Mouse (Mus musculus): Measurements from ENCODE around the gene Fam131a. TPM values are rescaled to one million over a fixed set of nuclear protein-coding genes. Genes with fewer than 3 reads are reported as not detected.
A peak's percentile ranks its signal among the peaks of the same experiment; 100 is the strongest.

Gene Fam131a
- polyA plus RNA-seq, 1 experiment = 123 TPM

DNA sequence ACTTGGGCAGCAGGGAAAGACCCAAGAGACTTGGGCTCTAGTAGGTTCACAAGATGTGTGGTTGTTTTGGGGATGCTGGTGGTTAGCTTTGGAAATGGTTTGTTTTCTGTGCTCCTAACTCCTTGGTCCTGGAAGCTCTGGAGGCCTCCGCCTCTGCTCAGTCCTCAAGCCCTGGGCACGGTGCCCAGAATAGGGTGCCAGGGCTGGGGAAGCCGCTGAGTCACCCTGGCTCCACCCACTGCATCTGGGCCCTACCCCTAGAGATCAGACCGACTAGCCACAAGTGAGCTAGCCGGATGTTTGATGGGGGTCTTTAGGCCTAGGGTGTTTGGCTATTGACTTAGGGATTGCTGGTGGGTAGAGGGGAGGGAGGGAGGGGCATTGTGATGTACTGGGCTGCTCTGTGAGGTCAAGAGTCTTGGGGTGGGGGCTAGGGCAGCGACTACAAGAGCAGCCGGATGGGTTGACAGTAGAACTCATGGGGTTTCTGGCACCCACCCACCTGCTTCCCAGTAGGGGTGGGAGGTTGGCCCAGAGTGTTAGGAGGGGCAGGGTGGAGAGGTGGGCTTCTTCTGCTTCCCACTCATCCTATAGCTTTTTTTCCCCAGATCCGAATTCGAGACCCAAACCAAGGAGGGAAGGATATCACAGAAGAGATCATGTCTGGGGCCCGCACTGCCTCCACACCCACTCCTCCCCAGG, 14.9 kb upstream of the Fam131a start:
- H3K4me1 ChIP-seq (ENCODE audit: control insufficient read depth, insufficient read depth, low read length) = peaks cover 19% of the 10 kb centered on the region
- TF ChIP-seq POLR2A (IDR thresholded peaks at IDR 0.05; ENCODE audit: borderline replicate concordance, insufficient read depth, low read length) (no peak), CTCF (IDR thresholded peaks at IDR 0.05; ENCODE audit: borderline replicate concordance, insufficient read depth, low read depth, low read length) (no peak)
- peak; percentile 81 to 87 for DNase-seq
- WGBS = 25% methylated on average over 10 of the region's 10 CpGs
- no peak overlapping the region for H3K27ac ChIP-seq (ENCODE audit: insufficient read depth, low read length)
- no peak overlapping the region for H3K4me3 ChIP-seq (replicated peaks; ENCODE audit: insufficient read depth, low read depth, low read length)
- no peaks in the 10 kb centered on the region for H3K27me3 ChIP-seq (ENCODE audit: control insufficient read depth, insufficient read depth, low read length)

DNA sequence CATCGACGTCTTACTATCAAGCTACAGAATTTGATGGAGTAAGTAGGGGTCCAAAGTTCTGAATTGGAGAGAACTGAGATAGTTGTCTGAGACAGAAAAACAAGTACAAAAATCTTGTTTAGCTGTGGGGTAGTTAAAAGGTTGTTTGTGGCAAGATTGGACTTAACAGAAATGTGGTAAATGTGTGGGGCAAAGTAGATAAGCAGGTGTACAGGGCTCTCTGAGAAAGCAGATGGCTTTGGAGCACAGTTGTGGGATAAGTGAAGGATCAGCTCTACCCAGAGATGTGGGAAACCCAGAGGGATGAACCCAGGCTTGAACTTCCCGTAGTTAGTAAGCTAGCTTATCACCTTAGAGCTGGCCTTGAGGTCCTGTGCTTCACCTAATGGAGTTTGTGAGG, 2.3 kb upstream of the Fam131a start:
- TF ChIP-seq POLR2A (IDR thresholded peaks at IDR 0.05; ENCODE audit: borderline replicate concordance, insufficient read depth, low read length) (no peak), CTCF (IDR thresholded peaks at IDR 0.05; ENCODE audit: borderline replicate concordance, insufficient read depth, low read depth, low read length) (no peak)
- no peak overlapping the region for H3K4me3 ChIP-seq (replicated peaks; ENCODE audit: insufficient read depth, low read depth, low read length)
- H3K27ac ChIP-seq (ENCODE audit: insufficient read depth, low read length) = no peak overlapping the region
- WGBS = 92% methylated on average over 3 of the region's 3 CpGs
- DNase-seq = no peak
- H3K27me3 ChIP-seq (ENCODE audit: control insufficient read depth, insufficient read depth, low read length) = no peaks in the 10 kb centered on the region
- H3K4me1 ChIP-seq (ENCODE audit: control insufficient read depth, insufficient read depth, low read length) = no peaks in the 10 kb centered on the region

DNA sequence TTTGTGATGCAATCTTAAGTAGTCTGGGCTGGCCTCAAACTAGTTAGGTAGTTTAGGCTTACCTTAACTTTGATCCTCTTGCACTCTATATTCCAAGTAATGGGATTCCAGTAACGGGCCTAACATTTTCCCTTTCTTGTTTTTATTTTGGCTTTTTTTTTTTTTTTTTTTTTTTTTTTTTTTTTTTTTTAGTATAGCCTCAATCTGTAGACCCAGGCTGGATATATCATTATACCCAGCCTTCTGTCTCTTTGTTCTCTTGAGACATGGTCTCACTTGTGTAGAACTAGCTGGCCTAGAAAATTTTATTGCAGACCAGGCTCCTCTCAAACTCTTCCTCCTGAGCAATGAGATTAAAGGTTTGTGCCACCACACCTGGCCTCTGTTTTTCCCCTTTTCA, 1.4 kb upstream of the Fam131a start:
- 74% methylated on average over 1 of the region's 1 CpGs for WGBS
- no peak overlapping the region for H3K27ac ChIP-seq (ENCODE audit: insufficient read depth, low read length)
- DNase-seq = no peak
- no peak overlapping the region for H3K4me3 ChIP-seq (replicated peaks; ENCODE audit: insufficient read depth, low read depth, low read length)
- no peak for TF ChIP-seq POLR2A (IDR thresholded peaks at IDR 0.05; ENCODE audit: borderline replicate concordance, insufficient read depth, low read length)
- TF ChIP-seq CTCF (IDR thresholded peaks at IDR 0.05; ENCODE audit: borderline replicate concordance, insufficient read depth, low read depth, low read length) = no peak
- no peaks in the 10 kb centered on the region for H3K4me1 ChIP-seq (ENCODE audit: control insufficient read depth, insufficient read depth, low read length)
- H3K27me3 ChIP-seq (ENCODE audit: control insufficient read depth, insufficient read depth, low read length) = no peaks in the 10 kb centered on the region

DNA sequence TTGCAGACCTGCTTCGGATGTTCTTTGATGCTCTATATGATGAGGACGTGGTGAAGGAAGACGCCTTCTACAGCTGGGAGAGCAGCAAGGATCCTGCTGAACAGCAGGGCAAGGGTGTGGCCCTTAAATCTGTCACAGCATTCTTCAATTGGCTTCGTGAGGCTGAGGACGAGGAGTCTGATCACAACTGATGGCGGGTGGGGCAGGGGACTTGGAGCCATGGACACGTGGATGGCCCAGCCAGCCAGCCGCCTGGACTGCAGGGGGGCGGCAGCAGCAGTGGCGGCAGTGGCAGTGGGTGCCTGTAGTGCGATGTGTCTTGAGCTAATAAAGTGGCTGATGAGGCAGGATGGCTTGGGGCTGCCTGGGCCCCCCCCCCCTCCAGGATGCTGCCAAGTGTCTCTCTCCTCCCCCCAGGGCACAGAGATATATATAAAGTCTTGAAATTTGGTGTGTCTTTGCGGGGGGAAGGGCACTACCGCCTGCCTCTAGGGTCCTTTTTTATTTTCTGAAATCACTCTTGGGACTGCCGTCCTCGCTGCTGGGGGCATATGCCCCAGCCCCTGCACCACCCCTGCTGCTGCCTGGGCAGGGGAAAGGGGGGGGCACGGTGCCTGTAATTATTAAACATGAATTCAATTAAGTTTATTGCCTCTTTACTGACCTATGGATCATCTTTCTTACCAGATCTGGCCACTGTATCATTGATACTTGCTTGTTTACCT, 638 bp upstream of the Fam131a start:
- peak; percentile 38 to 39 for DNase-seq
- Histone ChIP-seq H3K4me1 (ENCODE audit: control insufficient read depth, insufficient read depth, low read length) (no peaks in the 10 kb centered on the region), H3K4me3 (replicated peaks; ENCODE audit: insufficient read depth, low read depth, low read length) (no peak overlapping the region), H3K27me3 (ENCODE audit: control insufficient read depth, insufficient read depth, low read length) (no peaks in the 10 kb centered on the region), H3K27ac (ENCODE audit: insufficient read depth, low read length) (peak overlapping the region; percentile 37)
- TF ChIP-seq POLR2A (IDR thresholded peaks at IDR 0.05; ENCODE audit: borderline replicate concordance, insufficient read depth, low read length) (no peak), CTCF (IDR thresholded peaks at IDR 0.05; ENCODE audit: borderline replicate concordance, insufficient read depth, low read depth, low read length) (no peak)
- WGBS = 41% methylated on average over 16 of the region's 16 CpGs

DNA sequence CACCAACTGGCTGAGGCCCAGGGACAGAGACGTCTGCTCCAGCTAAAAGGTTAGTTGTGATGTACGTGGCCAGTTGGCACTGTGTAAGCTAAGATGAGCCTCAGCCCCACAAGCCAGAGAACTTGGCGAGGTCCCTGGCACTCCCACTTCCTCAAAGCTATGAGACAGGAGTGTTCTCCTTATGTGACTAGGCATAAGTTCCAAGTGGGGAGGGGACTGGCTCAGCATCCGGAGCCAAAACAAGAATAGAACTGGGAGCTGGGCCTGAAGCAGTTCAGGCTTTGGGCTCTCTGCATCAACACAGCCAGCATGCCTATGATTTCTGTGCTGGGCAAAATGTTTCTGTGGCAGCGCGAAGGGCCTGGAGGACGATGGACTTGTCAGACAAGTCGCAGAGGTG, 1.7 kb downstream of the Fam131a start:
- Histone ChIP-seq H3K4me3 (replicated peaks; ENCODE audit: insufficient read depth, low read depth, low read length) (peak overlapping the region; percentile 82), H3K4me1 (ENCODE audit: control insufficient read depth, insufficient read depth, low read length) (peaks cover 15% of the 10 kb centered on the region), H3K27ac (ENCODE audit: insufficient read depth, low read length) (peak overlapping the region; percentile 90), H3K27me3 (ENCODE audit: control insufficient read depth, insufficient read depth, low read length) (no peaks in the 10 kb centered on the region)
- peak; percentile 75 to 84 for DNase-seq
- peak; percentile 30; the same call in 1 of the 2 replicates for TF ChIP-seq POLR2A (IDR thresholded peaks at IDR 0.05; ENCODE audit: borderline replicate concordance, insufficient read depth, low read length)
- TF ChIP-seq CTCF (IDR thresholded peaks at IDR 0.05; ENCODE audit: borderline replicate concordance, insufficient read depth, low read depth, low read length) = no peak
- 7% methylated on average over 8 of the region's 8 CpGs for WGBS

DNA sequence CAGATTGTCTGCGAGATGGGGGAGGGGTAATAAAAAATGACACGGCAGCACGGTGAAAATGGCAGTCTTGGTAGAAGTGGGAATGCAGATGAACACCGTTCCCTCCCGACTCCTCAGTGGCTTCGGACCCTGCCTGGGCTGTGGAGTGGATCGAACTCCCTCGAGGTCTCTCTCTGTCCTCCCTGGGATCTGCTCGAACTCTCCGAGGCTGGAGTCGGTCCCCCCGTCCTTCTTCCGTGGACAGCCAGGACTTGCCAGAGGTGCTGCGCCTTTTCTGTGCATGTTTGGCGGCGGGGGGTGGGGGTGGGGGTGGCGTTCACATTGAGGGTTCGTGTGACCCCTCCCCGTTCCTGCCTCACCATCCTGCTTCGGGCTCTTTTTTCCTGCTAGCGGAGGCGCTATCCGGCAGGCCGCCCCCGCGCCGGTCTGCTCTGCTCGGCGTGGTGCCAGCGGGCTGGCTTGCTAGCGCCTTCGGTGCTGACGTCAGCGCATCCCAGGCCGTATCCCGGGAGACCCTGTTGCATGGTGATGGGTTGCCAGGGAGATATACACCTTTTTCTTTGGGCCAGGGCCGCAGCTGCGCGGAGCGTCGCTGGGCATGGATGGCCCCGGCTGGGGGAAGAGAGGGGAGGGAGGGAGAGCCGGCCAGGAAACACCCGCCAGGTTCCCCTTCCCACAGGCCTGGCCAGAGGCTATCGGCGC, 2.7 kb downstream of the Fam131a start:
- TF ChIP-seq POLR2A (IDR thresholded peaks at IDR 0.05; ENCODE audit: borderline replicate concordance, insufficient read depth, low read length) (no peak), CTCF (IDR thresholded peaks at IDR 0.05; ENCODE audit: borderline replicate concordance, insufficient read depth, low read depth, low read length) (no peak)
- no peaks in the 10 kb centered on the region for H3K27me3 ChIP-seq (ENCODE audit: control insufficient read depth, insufficient read depth, low read length)
- DNase-seq = peak; percentile 94 to 96
- peak overlapping the region; percentile 90 for H3K27ac ChIP-seq (ENCODE audit: insufficient read depth, low read length)
- peak overlapping the region; percentile 82 for H3K4me3 ChIP-seq (replicated peaks; ENCODE audit: insufficient read depth, low read depth, low read length)
- peaks cover 20% of the 10 kb centered on the region for H3K4me1 ChIP-seq (ENCODE audit: control insufficient read depth, insufficient read depth, low read length)
- under 1% methylated on average over 46 of the region's 46 CpGs for WGBS

DNA sequence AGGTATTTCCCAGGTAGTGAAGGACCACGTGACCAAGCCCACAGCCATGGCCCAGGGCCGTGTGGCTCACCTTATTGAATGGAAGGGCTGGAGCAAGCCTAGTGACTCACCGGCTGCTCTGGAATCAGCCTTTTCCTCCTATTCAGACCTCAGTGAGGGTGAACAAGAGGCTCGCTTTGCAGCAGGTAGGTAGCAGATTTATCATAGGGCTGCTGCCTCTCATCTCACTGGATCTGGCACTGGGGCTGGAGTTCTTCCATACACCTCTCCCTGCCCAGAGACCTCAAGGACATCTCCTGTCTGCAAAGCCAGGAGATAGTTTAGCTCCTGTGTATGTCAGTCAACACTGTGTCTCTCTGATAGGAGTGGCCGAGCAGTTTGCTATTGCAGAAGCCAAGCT, 6.2 kb downstream of the Fam131a start:
- Histone ChIP-seq H3K4me3 (replicated peaks; ENCODE audit: insufficient read depth, low read depth, low read length) (no peak overlapping the region), H3K27me3 (ENCODE audit: control insufficient read depth, insufficient read depth, low read length) (no peaks in the 10 kb centered on the region), H3K4me1 (ENCODE audit: control insufficient read depth, insufficient read depth, low read length) (peaks cover 35% of the 10 kb centered on the region), H3K27ac (ENCODE audit: insufficient read depth, low read length) (peak overlapping the region; percentile 89; the same call in 1 of the 2 replicates)
- DNase-seq = peak in 1 of 2 experiments; percentile 29
- 57% methylated on average over 5 of the region's 5 CpGs for WGBS
- TF ChIP-seq CTCF (IDR thresholded peaks at IDR 0.05; ENCODE audit: borderline replicate concordance, insufficient read depth, low read depth, low read length) (no peak), POLR2A (IDR thresholded peaks at IDR 0.05; ENCODE audit: borderline replicate concordance, insufficient read depth, low read length) (no peak)

Measured in cerebellum, adult 2 months (tissue).